Mouse (Mus musculus) urinary bladder, postnatal 25 days (tissue): Measurements from ENCODE around the gene Sorl1.

Source experiments
- DNase-seq: peaks from one replicate; pipeline ENCODE4 v3.0.0; 2022; ENCODE audit warnings: low spot score

Gene Sorl1

DNA sequence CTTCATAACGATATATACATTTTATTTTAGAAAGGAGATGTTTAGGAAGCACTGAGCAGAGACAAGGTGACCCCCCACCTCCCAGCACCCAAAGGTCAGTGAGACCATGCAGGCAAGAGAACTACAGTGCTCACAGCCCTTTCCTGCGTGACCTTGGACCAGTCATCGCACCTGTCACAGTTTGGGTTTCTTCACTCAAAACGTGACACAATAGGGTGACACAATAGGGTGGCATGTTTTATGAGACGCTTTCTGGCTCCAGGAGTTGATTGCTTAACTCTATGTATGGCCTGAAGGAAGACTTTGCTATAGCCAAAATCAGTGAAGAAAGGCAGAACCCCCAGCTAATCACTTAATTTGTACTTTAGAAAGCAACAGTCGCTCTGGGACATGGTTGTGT, 1.7 kb downstream of the Sorl1 start:
- no peak for DNase-seq

DNA sequence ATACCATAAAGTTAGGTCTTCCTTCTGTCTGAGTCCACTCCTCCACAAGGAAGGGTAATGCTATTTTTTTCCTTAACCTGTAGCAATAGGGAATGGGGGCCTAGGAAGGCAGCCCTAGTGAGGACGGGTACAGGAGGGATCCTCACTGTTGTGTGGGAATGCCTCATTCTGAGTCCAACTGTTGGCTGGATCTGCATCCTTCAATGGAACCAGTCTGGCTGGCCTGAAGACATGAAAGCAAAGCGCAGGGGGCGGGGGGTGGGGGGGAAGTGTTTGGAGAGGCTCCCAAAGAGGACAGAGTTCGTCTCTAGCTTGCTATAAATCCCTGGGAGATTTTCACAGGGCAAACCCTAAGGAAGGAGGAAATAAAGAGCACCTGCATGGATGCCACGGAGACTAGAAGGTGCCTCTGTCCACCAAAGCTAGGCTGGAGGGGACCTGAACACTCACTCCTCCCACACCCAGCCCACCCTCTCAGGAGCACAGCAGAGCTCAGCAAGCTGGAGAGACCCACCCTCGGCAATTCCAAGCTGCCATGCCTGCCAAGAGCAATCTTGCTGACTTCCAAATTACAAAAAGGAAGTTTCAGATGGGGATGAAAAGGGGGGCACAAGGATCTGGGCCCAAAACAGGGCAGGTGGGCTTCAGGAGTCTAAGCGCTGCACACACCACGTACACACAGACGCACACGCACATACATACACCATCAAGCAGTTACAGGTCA, 2.3 kb downstream of the Sorl1 start:
- DNase-seq = no peak

DNA sequence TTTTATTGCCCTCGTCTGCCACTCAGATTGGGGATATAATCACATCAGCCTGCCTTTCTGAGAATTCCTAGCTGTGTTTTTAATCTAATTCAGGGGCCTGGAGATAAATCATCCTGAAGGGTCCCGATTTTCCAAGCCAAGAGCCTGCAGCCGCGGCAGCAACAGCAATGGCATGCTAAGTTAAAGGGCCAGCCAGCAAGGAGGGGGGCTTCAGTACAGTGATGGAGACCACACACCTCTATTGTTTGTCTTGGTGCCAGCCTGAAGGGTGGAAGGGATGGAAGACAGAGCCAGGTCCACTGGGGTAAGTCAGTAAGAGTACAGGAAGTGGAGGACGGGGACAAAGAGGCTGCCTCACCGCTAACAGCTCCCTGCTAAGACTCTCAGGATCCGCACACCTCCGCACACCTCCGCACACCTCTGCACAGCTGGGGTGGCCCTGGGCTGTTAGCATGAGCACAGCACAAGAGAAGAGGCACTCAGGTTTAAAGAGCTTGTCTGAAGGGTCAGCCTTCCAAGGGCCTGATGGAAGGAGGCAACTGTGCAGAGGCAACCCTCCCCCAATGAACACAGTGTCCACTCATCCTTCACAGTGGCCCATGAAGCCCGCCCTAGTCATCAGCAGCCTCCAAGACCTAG, 7.6 kb downstream of the Sorl1 start:
- DNase-seq = no peak

DNA sequence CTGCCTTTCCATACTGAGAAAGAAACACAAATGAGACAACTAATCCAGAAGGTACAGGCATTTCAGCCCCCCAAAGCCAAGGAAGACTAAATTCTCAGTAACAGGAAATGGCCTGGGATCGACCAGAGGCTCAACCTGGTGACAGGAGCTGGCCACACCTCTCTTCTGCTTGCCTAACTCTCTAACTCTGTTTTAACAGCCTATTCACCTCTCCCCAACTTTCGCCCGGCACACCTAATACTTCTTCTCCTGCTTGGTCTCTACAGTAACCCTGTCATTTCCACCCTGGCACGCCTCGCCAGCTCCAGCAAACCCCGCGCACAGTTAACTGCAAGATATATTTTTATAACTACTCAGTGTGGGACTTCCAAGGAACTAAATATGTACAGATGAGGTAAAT, 9.0 kb downstream of the Sorl1 start:
- DNase-seq = no peak

DNA sequence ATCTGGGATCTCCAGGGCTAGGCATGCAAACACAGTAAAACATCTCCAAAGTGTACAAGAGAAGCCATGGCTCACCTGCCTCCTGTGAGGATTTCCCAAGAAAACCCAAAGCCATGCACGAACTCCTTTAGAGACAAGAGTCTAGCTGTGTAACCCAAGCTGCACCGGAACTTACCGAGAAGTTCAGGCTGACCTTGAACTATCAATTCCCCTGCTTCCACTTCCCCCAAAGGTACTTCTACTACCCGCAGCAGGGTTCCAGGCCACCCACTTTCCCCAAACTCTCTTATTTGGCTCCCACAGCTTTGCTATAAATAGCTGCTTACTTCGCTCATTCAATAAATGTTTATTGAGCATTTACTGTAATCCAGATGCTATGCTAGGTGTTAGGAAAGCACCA, 10.8 kb downstream of the Sorl1 start:
- DNase-seq = no peak

DNA sequence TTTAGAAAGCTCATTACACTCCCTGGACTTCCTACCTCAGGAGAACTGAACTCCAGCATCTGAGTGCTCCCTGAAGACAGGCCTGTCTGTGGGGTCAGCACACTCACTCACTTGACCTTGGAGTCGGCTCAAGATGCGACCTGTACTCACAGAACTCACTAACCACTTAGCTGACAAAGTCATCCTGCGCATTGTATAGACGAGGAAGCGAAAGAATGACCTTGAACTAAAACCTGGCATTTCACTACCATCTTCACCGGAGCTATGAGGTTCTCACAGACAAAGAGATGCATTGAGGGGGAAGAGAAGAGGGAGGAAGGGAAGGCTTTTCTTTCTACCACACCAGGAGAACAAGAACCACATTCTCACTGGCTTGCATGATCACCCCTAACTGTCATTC, 11.4 kb downstream of the Sorl1 start:
- no peak for DNase-seq

DNA sequence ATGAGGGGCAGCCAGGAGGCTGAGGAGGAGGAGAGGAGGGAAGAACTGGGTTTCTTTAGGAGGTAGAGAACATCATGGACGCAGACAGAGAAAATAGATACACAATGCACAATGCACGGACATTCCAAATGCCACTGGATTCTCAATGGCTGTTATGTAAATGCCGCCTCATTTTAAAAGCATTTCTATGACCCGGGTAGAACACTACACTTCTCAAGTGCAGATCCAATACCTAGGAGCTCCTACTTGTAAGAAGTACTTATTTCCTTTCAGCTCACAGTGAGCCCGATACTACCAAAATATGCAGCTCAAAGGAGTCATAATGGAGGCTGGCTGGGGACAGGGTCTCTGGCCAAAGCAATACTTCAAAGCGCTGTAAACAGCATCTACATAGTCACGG, 12.8 kb downstream of the Sorl1 start:
- no peak for DNase-seq

DNA sequence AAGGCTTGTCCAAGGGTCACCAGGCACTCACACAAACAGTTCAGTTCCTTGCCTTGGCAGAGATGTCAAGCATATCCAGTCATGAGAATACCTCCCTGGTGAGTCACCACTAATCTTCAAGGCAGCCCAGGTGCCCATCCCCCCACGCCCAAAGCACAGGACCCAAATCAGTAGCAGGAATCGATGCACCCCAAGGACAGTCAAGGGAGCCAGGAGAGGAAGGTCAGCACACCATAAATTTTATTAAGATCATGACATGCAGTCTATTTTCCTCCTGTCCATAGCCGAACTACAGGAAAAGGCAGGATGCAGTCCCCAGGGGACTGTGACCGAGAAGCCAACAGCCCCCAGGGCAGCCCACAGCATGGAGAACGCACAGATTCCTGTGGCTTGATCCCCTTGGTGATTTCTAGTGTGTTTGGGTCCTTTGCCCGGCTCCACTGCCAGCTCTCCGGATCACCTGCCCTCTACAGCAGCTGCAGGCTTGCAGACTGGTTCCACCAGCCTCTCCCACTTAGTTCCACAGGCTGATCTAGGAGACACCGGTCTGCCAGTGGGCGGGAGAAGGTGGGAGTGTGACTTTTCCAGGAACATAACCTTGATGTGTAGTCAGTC, 14.2 kb downstream of the Sorl1 start:
- DNase-seq = peak; percentile 77

DNA sequence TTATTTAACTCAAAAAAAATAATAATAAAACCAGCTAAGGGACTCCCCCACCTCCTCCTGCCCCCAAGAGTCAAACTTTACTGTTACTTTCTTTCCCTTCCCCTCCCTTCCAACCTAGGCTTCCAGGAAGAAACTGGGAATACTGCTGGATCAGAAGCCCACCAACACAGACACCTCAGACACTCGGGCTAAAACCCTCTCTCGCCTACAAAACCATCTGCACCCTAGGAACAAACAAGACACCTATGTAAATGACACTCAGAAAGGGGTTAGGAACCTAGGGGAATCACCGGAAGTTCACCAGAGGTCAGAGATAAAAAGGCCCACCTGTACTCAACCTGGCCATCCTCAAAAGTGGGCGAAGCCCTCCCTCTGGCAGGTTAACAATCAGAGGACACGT, 15.0 kb downstream of the Sorl1 start:
- DNase-seq = no peak

DNA sequence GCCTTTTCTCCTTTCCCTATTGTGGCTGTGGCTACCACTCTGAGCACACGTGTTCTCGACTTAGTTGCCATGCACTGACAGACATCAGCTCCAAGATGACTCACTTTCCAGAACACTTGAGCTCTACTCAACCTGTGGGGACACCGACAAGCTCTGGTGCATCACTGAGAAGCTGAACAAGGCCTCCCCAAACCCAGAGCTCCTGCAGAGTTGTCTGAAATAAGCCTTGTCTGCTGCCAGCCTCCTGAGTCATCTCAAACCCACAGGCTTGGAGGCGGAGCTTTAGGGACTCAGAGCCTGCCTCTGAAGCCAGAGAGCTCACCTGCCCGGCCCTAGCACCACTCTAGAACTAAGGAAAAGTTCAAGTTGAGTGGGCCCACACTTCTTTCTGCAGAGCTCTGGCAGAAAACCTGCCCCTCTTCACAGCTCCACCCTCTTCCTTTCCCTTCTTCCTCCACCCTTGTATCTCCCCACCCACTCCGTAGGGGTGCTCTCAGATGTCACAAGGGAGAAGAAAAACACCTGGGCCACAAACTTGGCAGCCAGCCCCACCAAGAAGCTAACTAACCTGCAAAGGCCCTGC, 15.6 kb downstream of the Sorl1 start:
- peak; percentile 33 for DNase-seq

DNA sequence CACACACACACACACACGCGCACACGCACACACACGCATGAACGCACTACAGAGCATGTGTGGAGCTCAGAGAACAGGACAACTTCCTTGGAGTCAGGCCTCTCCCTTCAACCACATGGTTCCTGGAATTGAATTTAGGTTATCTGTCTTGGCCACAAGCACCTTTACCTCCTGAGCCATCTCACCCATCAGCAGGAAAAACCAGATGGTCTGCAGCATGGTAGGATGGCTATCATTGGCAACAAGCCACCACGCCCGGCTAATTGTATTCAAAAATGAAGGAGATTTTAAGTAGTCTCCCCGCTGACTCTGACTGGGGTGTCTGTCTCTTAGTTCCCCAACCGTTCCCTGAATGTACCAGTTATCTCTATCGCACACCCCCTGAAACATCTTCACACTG, 17.0 kb downstream of the Sorl1 start:
- no peak for DNase-seq

DNA sequence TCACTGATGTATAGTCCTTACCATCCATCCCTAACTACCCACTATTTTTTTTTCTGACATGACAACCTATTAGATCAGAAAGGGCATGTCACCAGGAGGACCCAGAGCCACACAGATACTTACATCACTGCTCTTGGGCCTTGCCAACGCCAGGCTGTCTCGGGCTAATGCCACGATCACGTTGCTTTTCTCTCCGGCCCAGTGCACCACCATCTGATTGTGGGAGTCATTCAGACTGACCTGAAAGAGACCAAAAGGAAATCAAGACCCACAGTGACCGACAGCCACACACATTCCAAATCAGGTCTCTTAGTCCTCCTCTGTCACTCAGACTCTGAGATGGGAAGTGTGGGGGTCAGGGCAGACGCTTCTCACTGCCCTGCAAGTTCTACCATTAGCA, 17.8 kb downstream of the Sorl1 start:
- DNase-seq = no peak

DNA sequence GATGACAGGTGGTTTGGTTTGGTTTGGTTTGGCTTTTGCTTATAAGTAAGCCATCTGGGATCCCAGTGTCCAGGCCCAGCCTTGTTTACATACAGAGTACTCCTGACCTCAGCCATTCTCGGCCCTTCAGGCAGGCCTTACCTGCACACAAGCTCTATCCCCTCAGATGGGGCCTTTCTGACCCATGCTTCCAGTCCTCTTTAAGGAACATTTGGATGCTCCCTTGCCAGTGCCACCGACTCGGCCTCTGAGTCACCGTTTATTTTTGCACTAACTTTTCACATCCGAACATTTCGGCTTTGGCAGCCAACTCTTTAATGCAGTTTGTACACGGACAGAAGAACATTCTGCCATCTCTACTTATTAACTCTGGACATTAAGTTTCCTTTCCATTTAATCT, 20.6 kb downstream of the Sorl1 start:
- no peak for DNase-seq

DNA sequence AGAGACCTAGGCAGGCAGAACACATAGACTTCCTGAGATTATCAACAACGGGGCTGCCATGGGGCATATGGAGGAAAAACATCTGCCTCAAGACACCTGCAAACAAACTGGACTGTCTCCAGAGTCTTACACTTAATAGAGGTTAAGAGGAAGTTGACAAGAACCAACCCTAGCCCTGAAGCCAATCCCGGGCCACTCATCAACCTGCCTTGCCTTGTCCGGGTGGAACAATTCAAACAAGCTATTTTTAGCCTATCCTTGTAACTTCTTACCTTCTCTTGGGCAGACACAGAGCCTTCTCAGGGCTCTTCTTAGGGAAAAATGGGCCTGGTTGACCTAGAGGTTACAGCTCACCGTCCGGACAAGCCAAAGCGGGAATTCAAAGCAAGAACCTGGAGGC, 22.1 kb downstream of the Sorl1 start:
- no peak for DNase-seq

DNA sequence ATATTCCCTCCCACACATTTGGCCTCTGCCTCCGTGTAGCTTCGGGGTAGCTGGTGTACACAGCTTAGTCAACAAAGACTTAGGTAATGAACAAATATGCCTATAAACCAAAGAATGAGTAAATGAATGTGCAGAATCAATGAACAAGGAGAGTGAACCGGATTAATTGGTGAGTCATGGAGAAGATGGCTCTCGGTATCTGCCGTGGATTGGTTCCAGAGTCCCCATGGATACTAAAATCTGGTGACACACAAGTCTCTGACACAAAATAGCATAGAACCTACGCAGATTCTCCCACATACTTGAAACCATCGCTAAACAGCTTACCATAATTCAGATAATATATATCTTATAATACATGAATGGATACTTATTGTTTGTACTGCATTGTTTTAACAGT, 22.8 kb downstream of the Sorl1 start:
- DNase-seq = no peak

DNA sequence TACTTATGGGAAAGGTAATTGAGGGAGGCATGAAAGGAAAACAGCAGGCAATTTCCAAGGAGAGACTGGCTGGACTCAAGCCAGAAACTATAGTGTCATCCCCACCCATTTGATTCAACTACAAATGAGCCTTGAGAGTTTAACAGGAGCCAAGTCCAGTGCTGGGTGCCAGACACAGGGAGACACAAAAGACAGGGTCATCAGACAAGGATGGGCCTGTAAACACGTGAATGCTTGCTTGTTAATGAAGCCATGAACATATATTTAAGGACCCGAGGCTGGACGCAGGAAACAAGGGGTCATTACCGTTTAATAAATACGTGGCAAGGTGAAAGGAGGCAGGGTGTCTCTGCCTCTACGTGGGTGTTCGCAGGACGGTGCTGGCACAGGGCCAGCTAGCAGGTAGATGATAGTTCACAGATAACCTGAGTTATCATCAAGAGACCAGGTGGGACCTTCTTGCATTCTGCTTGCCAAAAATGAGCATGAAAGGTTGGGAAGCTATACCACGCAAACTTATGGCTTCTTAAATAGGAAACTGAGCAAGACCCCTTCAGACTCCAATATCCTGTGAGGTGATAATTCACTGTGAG, 23.4 kb downstream of the Sorl1 start:
- DNase-seq = no peak

DNA sequence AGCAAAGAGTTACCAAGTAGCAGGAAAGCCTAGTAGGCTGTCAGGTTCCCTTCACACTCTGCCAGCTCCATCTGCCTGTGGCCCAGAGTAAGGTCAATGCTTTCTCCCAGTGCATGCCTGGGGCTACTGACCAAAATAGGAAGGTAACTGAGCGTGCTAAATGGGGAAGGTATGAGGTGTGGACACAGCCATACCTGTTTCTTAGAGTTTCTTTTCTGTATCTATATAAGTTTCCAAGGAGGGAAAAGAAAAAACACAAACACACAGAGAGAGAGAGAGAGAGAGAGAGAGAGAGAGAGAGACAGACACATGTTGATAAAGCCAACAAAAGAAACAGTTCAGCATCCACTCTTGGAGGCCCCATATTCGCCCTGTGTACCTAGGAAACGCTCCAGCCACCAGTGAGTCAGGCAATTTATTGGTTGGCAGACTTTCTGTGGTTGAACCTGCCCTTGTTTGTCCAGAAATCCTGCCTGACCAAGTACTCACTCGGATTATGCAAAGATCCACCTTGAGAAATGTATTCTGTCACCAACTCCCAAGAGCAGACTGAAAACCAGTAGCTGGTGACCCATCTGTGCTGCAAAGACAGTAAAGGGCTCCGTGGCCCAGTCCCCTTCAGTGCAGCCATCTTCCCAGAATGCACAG, 25.5 kb downstream of the Sorl1 start:
- DNase-seq = no peak

DNA sequence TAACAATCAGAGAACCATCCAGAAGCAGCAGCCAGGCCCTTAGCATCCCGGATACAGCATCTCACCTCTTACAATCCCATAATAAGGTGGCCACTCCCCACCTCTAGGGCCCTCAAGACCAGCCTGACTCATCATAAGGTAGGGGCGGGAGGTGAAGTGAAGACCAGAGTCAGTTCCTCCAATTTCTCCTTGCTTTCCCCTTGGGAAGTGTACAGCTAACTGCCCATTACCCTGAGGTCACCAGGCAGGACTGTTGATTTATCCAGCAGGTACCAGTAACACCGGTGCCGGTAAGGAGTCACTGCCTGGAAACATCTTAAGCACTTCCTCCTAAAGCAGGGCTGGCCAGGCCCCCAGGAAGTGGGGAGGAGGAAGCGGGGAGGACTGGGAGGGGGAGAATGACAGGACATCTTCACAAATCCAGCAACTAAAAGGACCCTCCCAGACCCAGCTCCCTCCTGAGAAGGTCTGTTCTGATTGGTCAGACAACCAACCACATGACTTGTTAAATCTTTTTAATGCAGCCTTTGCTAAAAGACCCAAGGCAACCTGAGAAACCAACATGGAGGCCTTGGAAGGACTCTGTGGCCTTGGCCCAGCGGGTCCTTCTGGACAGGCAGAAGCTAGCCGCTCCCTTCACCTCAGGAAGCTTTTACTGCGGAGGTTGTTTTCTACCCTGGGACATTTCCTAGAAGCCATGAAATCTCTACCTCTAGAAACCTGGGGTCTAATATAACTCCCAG, 26.2 kb downstream of the Sorl1 start:
- DNase-seq = no peak

DNA sequence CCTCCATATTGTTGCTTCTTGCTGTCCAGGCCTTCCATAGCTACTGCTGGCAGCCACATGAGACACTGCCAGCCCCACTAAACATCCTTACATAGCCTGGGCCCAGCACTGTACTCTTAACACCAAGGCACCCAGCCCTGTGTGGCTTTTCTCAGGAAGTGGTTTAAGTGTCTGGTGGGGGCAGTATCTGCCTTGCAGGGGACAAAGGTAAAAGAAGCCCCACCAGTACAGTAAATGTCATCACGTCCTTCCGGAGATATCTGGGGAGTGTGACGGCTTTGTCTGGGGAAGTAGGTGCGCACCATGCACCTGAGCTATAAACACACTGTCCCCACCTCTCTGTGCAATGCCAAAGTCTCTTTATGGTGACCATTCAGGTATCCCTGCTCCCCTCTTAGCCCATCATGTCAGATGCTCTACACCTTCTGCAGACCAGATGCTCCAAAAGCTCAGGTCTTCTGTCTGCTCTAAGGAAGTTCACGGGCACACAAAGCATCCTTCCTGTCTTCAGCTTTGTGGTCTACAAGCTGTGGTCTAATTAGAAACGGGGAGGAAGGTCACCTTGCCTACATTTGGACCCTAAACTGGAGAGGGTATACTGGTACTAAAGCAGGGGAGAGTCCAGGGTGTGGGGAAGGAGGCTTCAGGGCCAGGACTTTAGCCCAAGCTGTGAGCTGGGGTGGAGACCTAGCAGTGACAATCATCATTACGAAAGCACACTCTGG, 26.9 kb downstream of the Sorl1 start:
- no peak for DNase-seq

DNA sequence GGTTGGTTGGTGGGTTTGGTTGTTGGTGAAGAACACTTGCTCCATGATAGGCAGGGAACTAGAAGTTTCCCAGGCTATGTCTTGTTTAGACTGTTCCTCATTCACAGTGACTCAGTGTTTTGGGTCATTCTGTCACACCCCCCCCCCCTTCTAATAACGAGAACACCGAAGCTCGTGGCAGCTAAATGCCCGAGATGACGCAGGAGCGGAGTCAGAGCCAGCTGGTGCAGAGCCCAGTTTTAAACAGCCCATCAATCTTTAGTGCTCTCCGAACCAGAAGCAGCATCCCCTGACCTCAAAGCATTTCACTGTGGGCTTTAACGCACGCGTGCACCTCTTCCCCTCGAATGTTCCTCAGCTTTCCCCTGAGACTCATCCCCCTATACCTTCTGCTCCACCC, 29.3 kb downstream of the Sorl1 start:
- DNase-seq = no peak

DNA sequence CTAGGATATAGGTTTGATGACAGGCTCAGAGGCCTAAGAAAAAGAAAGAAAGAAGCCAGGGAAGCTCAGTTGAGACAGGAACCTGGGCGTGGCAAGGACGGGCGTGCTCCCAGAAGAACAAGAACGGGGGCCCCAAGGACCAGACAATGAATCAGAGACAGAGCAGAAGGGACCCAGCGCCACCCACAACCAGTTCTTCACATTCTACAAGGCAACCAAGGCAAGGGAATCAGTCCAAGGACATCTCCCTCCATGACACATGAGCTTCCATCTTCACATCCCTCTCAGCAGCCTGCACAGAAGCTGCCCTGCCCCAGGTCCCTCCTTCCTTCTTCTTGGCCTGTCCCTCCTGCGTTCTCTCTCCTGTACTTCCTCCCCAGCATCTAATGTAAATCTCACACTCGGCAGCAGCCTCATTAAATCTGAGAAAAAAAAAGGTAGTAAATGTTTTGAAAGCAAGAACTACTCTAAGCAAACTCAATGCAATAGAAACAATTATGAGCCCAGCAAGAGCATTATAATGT, 30.0 kb downstream of the Sorl1 start:
- DNase-seq = no peak
